Mouse (Mus musculus): ENCODE data around the gene Kcnh4.

GRCm38 (mm10) chr11:100697921-100698320 is 61.8 kb downstream of the Kcnh4 start:
- TF ChIP-seq EP300 (IDR thresholded peaks at IDR 0.05; ENCODE audit: low read depth) (no peak), CTCF (IDR thresholded peaks at IDR 0.05; ENCODE audit: low read depth) (no peak)
